Mouse (Mus musculus) CH12.LX (cell line): ENCODE measurements at regions not wholly inside any gene's neighbourhood (a gene's known extent, or its start where the extent isn't known, plus 50 kb on each side); places are given as distances from the start of the nearest gene placed in this dataset.

Experiments
- DNase-seq: peaks from one replicate; pipeline ENCODE4 v3.0.0-alpha.2; 2013; ENCODE audit errors: extremely low read depth
- H3K27ac ChIP-seq: 2 replicates; pipeline ENCODE4 v1.5.1; 2012; ENCODE audit warnings: low read depth, mild to moderate bottlenecking, control low read depth, moderate library complexity; ENCODE audit not compliant: insufficient read depth
- H3K27me3 ChIP-seq: replicated peaks from 2 replicates; pipeline ENCODE3; 2012; ENCODE audit warnings: inconsistent platforms
- H3K36me3 ChIP-seq, 2 experiments: replicated peaks in 1 of 2; 2 replicates each; pipeline versions ENCODE3 to v1.6.1; 2012; ENCODE audit warnings: inconsistent platforms in 1 of 2, low read length in 1 of 2, mild to moderate bottlenecking in 1 of 2, mixed read lengths in 1 of 2, moderate library complexity in 1 of 2; ENCODE audit not compliant: control insufficient read depth in 1 of 2, insufficient read depth in 1 of 2
- H3K4me1 ChIP-seq, 2 experiments: 2 replicates each; pipeline ENCODE4 v1.6.1; 2012; ENCODE audit warnings: inconsistent platforms in 1 of 2, moderate library complexity in 1 of 2; ENCODE audit not compliant: insufficient read depth in 2 of 2, control insufficient read depth in 1 of 2
- H3K4me2 ChIP-seq: 2 replicates; pipeline ENCODE4 v1.6.1; 2012; ENCODE audit warnings: low read depth, mild to moderate bottlenecking, control low read depth; ENCODE audit not compliant: poor library complexity, insufficient read depth, severe bottlenecking
- H3K4me3 ChIP-seq, 3 experiments: fragments of 150-350 bp in 1 of 3; sonication (generic) in 1 of 3; replicated peaks in 1 of 3; 2 replicates each; pipeline versions ENCODE3 to v1.5.1; 2011 to 2012; ENCODE audit warnings: low read depth in 2 of 3, low read length in 2 of 3, mild to moderate bottlenecking in 2 of 3, moderate library complexity in 2 of 3, control low read depth in 1 of 3, improper control_type of control experiment in 1 of 3, inconsistent platforms in 1 of 3, mixed read lengths in 1 of 3; ENCODE audit not compliant: poor library complexity in 1 of 3
- H3K79me2 ChIP-seq: replicated peaks from 2 replicates; pipeline ENCODE4 v1.6.1; 2012; ENCODE audit warnings: mild to moderate bottlenecking, moderate library complexity; ENCODE audit not compliant: control insufficient read depth, poor library complexity, insufficient read depth, severe bottlenecking; ENCODE audit errors: extremely low read depth
- H3K9ac ChIP-seq: 2 replicates; pipeline ENCODE4 v1.6.1; 2012; ENCODE audit warnings: low read depth, mild to moderate bottlenecking, control low read depth, moderate library complexity; ENCODE audit not compliant: insufficient read depth
- H3K9me3 ChIP-seq: replicated peaks from 2 replicates; pipeline ENCODE3; 2012; ENCODE audit warnings: low read length, inconsistent platforms, mixed read lengths
- BHLHE40 ChIP-seq: IDR thresholded peaks from 2 replicates; pipeline ENCODE4 v1.6.1; 2011; ENCODE audit warnings: mild to moderate bottlenecking, low read depth, low read length, improper control_type of control experiment
- CHD1 ChIP-seq: IDR thresholded peaks from 2 replicates; pipeline ENCODE4 v1.6.1; 2012; ENCODE audit warnings: low read depth, low read length, improper control_type of control experiment, inconsistent platforms
- E2F4 ChIP-seq: IDR thresholded peaks from 2 replicates; pipeline ENCODE4 v1.6.1; 2011; ENCODE audit warnings: low read depth, low read length, improper control_type of control experiment; ENCODE audit not compliant: insufficient replicate concordance
- EP300 ChIP-seq: IDR thresholded peaks from 2 replicates; pipeline ENCODE4 v1.6.1; 2011; ENCODE audit warnings: low read length, improper control_type of control experiment
- GABPA ChIP-seq: IDR thresholded peaks from 2 replicates; pipeline ENCODE4 v1.6.1; 2012; ENCODE audit warnings: low read depth, low read length, improper control_type of control experiment, inconsistent platforms; ENCODE audit not compliant: insufficient replicate concordance
- HCFC1 ChIP-seq: IDR thresholded peaks from 2 replicates; pipeline ENCODE4 v1.6.1; 2012; ENCODE audit warnings: low read depth, mild to moderate bottlenecking, inconsistent platforms, low read length, improper control_type of control experiment
- JUN ChIP-seq: IDR thresholded peaks from 2 replicates; pipeline ENCODE4 v1.6.1; 2011; ENCODE audit warnings: low read depth, mild to moderate bottlenecking, low read length, improper control_type of control experiment, moderate library complexity; ENCODE audit not compliant: insufficient read depth
- JUND ChIP-seq: conservative IDR thresholded peaks from 2 replicates; pipeline ENCODE4 v1.6.1; 2011; ENCODE audit warnings: low read depth, low read length, improper control_type of control experiment
- MAFK ChIP-seq: IDR thresholded peaks from 2 replicates; pipeline ENCODE4 v1.6.1; 2011; ENCODE audit warnings: low read length, improper control_type of control experiment; ENCODE audit not compliant: insufficient replicate concordance
- MAZ ChIP-seq: IDR thresholded peaks from 2 replicates; pipeline ENCODE4 v1.6.1; 2012; ENCODE audit warnings: low read depth, mild to moderate bottlenecking, inconsistent platforms, low read length, improper control_type of control experiment, moderate library complexity
- MEF2A ChIP-seq: IDR thresholded peaks from 2 replicates; pipeline ENCODE4 v1.6.1; 2014; ENCODE audit warnings: low read depth, mild to moderate bottlenecking, inconsistent platforms, low read length, improper control_type of control experiment, borderline replicate concordance
- MXI1 ChIP-seq: IDR thresholded peaks from 2 replicates; pipeline ENCODE4 v1.6.1; 2011; ENCODE audit warnings: mild to moderate bottlenecking, low read depth, low read length, improper control_type of control experiment
- MYC ChIP-seq: IDR thresholded peaks from 2 replicates; pipeline ENCODE4 v1.6.1; 2011; ENCODE audit warnings: low read depth, mild to moderate bottlenecking, improper control_type of control experiment, low read length
- PAX5 ChIP-seq: IDR thresholded peaks from 2 replicates; pipeline ENCODE4 v1.6.1; 2012; ENCODE audit warnings: low read length, inconsistent platforms, mixed read lengths
- POLR2A ChIP-seq: IDR thresholded peaks from 2 replicates; pipeline ENCODE4 v1.6.1; 2011; ENCODE audit warnings: low read depth, mild to moderate bottlenecking, improper control_type of control experiment, low read length
- POLR2AphosphoS2 ChIP-seq: IDR thresholded peaks from 2 replicates; pipeline ENCODE4 v1.6.1; 2011; ENCODE audit warnings: low read depth, low read length, improper control_type of control experiment
- SIN3A ChIP-seq: IDR thresholded peaks from 2 replicates; pipeline ENCODE4 v1.6.1; 2012; ENCODE audit warnings: low read length, improper control_type of control experiment, inconsistent platforms
- SMC3 ChIP-seq: IDR thresholded peaks from 2 replicates; pipeline ENCODE4 v1.6.1; 2011; ENCODE audit warnings: low read depth, low read length, improper control_type of control experiment
- TCF12 ChIP-seq: IDR thresholded peaks from 2 replicates; pipeline ENCODE4 v1.6.1; 2014; ENCODE audit warnings: low read depth, mild to moderate bottlenecking, inconsistent platforms, low read length, improper control_type of control experiment
- ZKSCAN1 ChIP-seq: IDR thresholded peaks from 2 replicates; pipeline ENCODE4 v1.6.1; 2012; ENCODE audit warnings: low read depth, inconsistent platforms, low read length, improper control_type of control experiment, borderline replicate concordance
- ZMIZ1 ChIP-seq: IDR thresholded peaks from 2 replicates; pipeline ENCODE4 v1.6.1; 2012; ENCODE audit warnings: low read depth, mild to moderate bottlenecking, inconsistent platforms, low read length, improper control_type of control experiment
- ZNF384 ChIP-seq: IDR thresholded peaks from 2 replicates; pipeline ENCODE4 v1.6.1; 2012; ENCODE audit warnings: low read depth, low read length, improper control_type of control experiment, inconsistent platforms
- dilution Hi-C: fragments of 300-500 bp; cut with MboI; formaldehyde crosslinking; loops from 2 replicates; pipeline ENCODE4 v1.14.3; 2020; ENCODE audit warnings: low sequenced_read_pairs; ENCODE audit not compliant: extremely low pct_unique_long_range_greater_than_20kb, extremely low pct_ligation_motif_present
- in situ Hi-C: fragments of 300-500 bp; cut with MboI; formaldehyde crosslinking; loops from 3 replicates; pipeline ENCODE4 v1.14.3; 2019; ENCODE audit warnings: low sequenced_read_pairs, low pct_ligation_motif_present, low pct_unique_long_range_greater_than_20kb, mixed read lengths

DNA sequence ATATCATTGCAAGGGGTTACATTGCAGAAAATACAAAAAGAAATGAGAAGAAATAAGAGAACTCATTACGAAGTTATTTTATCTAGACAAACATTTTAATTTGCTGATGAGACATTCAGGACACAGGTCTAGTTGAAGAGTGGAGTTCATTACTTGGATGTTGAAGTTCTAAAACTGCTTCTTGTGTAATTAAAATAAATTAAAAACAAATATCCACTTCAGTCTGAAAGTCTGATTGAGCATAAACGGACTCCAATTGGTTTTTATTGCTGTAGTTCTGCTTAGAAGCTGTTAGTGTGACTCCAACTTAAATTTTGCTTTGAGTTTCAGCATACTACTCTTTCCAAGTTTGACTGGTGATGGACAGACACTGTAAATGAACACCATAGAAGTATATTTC, 238.3 kb downstream of the Mef2c start:
- H3K79me2 ChIP-seq: peaks cover 15% of the 10 kb centered on the region
- in situ Hi-C loops (no loop called here), dilution Hi-C loops (no loop called here)
- H3K9ac ChIP-seq: no peak overlapping the region
- H3K27ac ChIP-seq: no peak overlapping the region
- TF ChIP-seq EP300: no peak
- TF ChIP-seq ZMIZ1: no peak
- TF ChIP-seq POLR2A: no peak
- TF ChIP-seq PAX5: no peak
- no peak for TF ChIP-seq GABPA
- TF ChIP-seq ZNF384: no peak
- no peak for TF ChIP-seq BHLHE40
- no peak for TF ChIP-seq MAZ
- TF ChIP-seq CHD1: no peak
- no peak for TF ChIP-seq MXI1
- TF ChIP-seq TCF12: no peak
- no peak for TF ChIP-seq SMC3
- TF ChIP-seq ZKSCAN1: no peak
- TF ChIP-seq JUND: no peak
- TF ChIP-seq E2F4: no peak
- no peak for TF ChIP-seq HCFC1
- TF ChIP-seq SIN3A: no peak
- no peaks in the 10 kb centered on the region for H3K27me3 ChIP-seq
- no peak for DNase-seq
- H3K4me1 ChIP-seq: peaks cover 0 to 23% of the 10 kb centered on the region in 2 experiments; a peak in 2 of 4 replicates
- no peak overlapping the region for H3K4me3 ChIP-seq
- H3K36me3 ChIP-seq: peaks cover 0 to 23% of the 10 kb centered on the region in 2 experiments
- H3K9me3 ChIP-seq: no peaks in the 10 kb centered on the region
- no peak overlapping the region for H3K4me2 ChIP-seq

DNA sequence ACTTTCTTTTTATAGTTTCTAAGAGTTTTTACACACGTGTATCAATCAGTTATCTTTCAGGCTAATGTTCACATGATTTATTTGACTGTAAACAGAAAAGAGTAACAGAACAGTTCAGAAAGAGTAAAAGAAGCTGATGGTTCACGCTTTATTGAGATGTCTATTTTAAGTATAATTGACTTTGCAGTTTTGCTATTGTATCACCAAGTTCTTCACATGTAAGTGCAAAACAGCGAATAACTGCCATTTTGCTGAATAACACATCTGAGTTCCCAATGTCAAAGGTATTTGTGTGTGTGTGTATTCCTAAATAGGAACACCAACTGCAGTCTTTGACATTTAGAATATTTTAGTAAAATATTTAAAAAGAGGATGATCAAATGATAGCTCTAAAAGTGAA, 238.7 kb downstream of the Mef2c start:
- Histone ChIP-seq H3K4me3 (no peak overlapping the region), H3K4me1 (peaks cover 0 to 18% of the 10 kb centered on the region in 2 experiments; a peak in 2 of 4 replicates), H3K4me2 (no peak overlapping the region), H3K27me3 (no peaks in the 10 kb centered on the region), H3K9me3 (no peaks in the 10 kb centered on the region), H3K36me3 (peaks cover 0 to 19% of the 10 kb centered on the region in 2 experiments), H3K9ac (no peak overlapping the region), H3K79me2 (peaks cover 15% of the 10 kb centered on the region), H3K27ac (no peak overlapping the region)
- in situ Hi-C loops (no loop called here), dilution Hi-C loops (no loop called here)
- DNase-seq: no peak
- no peak for TF ChIP-seq HCFC1
- no peak for TF ChIP-seq JUN
- no peak for TF ChIP-seq SMC3
- no peak for TF ChIP-seq MEF2A
- no peak for TF ChIP-seq MYC
- no peak for TF ChIP-seq POLR2AphosphoS2
- TF ChIP-seq EP300: no peak
- TF ChIP-seq E2F4: no peak
- no peak for TF ChIP-seq MAFK
- TF ChIP-seq, all 38 proteins: peak for 0
